Mouse (Mus musculus) MEL-GATA-1-ER (cell line): ENCODE measurements around the gene Arid5b.

Experiments used
- DNase-seq: peaks from one replicate; pipeline ENCODE4 v3.0.0-alpha.2; 2012; ENCODE audit warnings: low read depth; ENCODE audit errors: extremely low read depth

Gene Arid5b

GRCm38 (mm10) chr10:68236956-68237455 lies 41.5 kb downstream of the Arid5b start:
- DNase-seq = no peak

DNA sequence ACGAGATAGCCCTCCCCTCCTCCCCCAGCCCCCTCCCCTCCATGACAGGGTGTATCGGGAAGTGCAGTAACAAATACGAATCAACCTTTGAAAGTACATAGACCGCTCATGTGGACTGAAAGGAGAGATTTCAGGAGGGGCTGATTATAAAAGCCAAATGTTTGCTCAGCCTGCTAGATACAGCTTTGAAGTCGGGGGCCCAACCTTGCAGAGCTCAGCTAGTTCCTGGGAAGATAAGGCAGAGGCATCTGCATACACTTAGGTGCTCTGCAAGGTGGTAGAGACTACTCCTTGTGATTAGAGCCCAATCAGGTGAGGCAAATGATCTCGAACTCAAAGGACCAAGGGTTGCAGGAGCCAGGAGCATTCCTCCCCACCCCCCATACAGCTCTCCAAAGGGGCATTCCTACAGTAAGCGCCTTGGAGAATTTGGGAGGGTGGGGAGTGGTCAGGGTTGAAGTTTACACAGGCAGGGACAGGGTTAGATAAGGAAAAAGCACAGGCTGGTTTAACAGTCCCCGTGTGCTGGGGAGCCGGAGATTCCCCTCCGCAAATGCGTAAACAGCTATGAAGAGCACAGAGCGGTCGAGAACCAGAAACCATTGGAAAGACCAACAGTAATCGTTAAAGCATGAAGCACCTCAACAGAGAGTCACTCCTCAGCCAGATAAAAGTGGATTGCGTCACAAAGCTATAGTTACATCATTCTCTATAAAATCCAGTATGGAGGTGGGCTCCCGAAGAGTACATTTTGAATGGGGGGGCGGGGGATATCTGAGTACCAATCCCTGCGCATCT lies 47.0 kb downstream of the Arid5b start:
- DNase-seq = no peak

GRCm38 (mm10) chr10:68230653-68231384 lies 47.7 kb downstream of the Arid5b start:
- DNase-seq = no peak

GRCm38 (mm10) chr10:68229640-68230565 lies 48.6 kb downstream of the Arid5b start:
- no peak for DNase-seq

- no peak for DNase-seq
Measured at GRCm38 (mm10) chr10:68222676-68223075, 55.9 kb downstream of the Arid5b start.

GRCm38 (mm10) chr10:68222012-68222411 lies 56.5 kb downstream of the Arid5b start:
- DNase-seq = no peak

DNA sequence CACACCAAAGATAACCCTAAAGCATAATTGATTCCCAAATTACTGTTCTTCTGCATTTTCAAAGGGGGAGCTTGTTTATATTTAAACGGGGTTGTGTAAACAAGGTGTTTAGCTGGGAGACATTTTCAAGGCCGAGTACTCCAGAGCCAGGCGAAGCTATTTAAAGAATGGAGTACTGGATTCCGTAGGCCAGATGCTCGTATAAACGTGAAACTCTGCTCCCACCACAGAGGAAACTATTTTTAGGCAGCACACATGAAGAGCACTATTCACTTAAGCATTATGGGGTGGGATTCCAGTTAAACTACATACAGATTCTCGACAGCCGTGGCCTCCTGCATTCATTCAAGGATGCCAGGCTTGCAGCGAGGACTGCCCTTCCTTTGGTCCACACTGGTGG lies 59.2 kb downstream of the Arid5b start:
- DNase-seq = no peak

DNA sequence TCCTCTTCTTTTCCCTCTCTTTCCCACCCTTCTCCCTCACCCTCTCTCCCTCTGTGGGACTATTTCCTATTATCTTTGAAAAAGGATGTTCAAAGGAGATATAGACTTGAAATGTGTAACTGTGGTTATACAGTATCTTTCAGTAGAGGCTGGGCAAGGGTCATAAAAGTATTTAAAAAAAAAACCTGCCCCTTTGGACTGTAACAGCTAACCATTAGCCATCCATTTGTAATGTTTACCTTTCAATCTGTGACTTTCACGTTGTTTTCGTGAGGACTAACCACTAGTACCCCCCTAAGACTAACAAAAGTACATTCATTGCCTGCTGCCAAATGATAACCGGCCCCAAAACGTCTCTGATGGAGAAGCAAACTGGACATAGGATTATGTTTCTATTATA lies 59.9 kb downstream of the Arid5b start:
- no peak for DNase-seq

GRCm38 (mm10) chr10:68214809-68215468 lies 63.6 kb downstream of the Arid5b start:
- no peak for DNase-seq

DNA sequence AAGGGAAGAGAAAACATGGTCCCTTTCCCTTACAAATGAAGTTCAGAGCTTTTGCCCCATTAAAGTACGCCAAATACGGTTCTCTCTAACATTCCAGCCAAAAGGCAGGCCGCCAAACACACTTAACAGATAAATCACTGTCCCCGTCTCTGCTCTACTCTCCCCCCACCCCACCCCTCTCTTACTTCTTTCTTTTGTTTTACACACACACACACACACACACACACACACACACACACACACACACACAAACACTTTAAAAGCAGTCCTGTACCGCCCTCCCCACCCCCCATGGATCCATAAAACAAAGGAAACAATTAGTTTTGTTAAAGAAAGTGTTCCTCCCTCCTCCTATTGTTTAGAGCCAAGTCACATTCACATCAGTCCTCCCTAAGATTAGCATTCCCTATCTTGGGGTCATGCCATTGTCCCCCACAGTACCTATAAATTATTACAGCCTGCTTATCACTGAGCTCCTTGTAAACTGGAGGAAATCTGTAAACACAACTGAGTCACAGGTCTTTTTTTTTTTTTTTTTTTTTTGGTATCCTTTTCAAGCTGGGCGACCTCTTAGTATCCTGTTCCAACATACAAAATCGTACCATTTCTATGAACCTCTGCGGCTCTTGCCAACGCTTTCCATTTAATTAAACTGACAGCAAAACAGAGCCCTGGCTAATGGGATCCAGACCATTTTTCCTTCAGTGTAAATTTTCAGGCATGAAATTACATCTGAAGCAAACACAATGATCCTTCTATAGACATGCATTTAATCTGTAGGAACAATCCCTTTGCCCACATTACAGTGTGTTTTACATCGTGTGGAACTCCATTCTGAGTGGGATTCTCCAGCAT lies 66.3 kb downstream of the Arid5b start:
- no peak for DNase-seq

- DNase-seq = no peak
Measured at GRCm38 (mm10) chr10:68211514-68211913, 67.0 kb downstream of the Arid5b start.

DNA sequence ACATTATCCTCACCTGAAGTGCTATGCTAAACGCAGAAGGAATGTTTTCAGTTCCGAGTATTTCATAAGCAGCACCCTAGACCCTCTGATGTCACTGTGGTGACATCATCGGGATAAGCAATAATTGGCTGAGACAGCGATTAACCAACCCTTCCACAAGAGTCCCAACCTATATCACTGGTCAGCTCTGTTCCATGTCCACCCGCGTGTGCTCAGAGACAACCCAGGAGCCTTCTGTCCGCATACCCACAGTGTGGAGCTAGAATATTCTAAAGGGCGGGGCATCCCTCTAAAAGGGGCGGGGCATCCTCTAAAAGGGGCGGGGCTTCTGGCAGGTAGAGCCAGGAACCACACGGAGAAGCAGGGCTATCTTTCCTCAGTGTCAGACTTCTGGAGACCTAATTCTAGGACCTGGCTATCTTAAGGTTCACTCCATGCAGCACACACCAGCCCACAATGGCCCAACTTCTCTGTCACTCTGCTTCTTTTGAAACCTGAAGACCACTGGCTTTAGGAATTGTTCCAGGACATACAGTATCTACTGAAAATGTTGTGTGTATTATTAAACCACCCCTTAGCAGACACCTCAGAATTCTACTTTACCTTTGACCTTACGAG lies 68.4 kb downstream of the Arid5b start:
- DNase-seq = no peak

DNA sequence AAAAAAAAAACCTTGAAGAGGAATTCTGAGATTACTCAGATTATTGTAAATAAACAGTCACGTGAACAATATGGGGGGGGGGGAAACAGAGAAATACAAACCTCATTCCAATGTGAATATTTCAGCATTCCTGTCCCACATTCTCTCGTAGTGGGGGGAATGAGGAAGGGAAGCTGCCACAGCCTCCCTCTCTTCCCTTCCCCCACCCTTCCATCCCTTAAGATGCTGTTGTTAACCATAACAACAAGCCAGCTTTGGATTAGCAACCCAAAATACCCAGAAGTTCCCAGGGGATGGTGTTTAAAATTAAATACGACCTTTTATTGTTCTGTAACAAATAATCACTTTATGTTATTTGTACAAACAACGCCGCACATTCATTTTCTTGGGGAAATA lies 69.9 kb downstream of the Arid5b start:
- DNase-seq = no peak

- DNase-seq = no peak
Measured at GRCm38 (mm10) chr10:68207803-68208669, 70.5 kb downstream of the Arid5b start.

- no peak for DNase-seq
Measured at GRCm38 (mm10) chr10:68204391-68204790, 74.1 kb downstream of the Arid5b start.

GRCm38 (mm10) chr10:68203860-68204259 lies 74.7 kb downstream of the Arid5b start:
- no peak for DNase-seq

DNA sequence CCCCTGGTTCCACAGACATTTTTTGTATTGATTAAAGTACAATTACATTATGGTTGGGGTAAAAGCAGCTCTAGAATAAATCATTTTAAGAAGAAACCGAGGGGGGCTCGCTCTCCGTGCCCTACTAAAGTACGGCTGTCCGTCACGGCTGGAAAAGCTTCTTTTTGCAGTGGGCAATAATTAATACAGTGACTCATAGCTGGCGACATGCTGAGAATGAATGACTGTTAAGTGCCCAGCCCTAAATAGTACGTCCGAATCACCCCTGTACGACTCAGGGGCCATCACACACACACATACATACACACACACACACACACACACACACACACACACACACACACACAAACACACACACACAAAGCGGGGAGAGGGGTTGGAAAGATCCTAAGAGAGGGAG lies 75.2 kb downstream of the Arid5b start:
- DNase-seq = no peak

GRCm38 (mm10) chr10:68199440-68199839 lies 79.1 kb downstream of the Arid5b start:
- no peak for DNase-seq

- DNase-seq = no peak
Measured at GRCm38 (mm10) chr10:68196324-68196723, 82.2 kb downstream of the Arid5b start.
